Mouse (Mus musculus): ENCODE results near the gene Bend5. TPM values are rescaled to one million over a fixed set of nuclear protein-coding genes. Genes with fewer than 3 reads are reported as not detected.

Bend5 gene
- total and polyA plus RNA-seq, 3 experiments: not detected

- Histone ChIP-seq H3K27me3 (ENCODE audit: insufficient read depth, low read length) (no peaks in the 10 kb centered on the region), H3K4me3 (ENCODE audit: low read depth, low read length) (no peak overlapping the region), H3K36me3 (replicated peaks) (no peaks in the 10 kb centered on the region), H3K4me1 (ENCODE audit: insufficient read depth, low read depth, low read length) (no peaks in the 10 kb centered on the region), H3K9me3 (replicated peaks) (peaks cover 67% of the 10 kb centered on the region)
- TF ChIP-seq GATA1 (IDR thresholded peaks at IDR 0.05; ENCODE audit: borderline replicate concordance, low read length) (no peak), GATA2 (IDR thresholded peaks at IDR 0.05; ENCODE audit: borderline replicate concordance, low read depth, low read length) (no peak), POLR2AphosphoS5 (IDR thresholded peaks at IDR 0.05; ENCODE audit: insufficient replicate concordance, low read depth, low read length) (no peak), TAL1 (conservative IDR thresholded peaks at IDR 0.05; ENCODE audit: low read depth, low read length) (no peak), CTCF (IDR thresholded peaks at IDR 0.05; ENCODE audit: low read depth, low read length) (no peak)
- ATAC-seq (ENCODE audit: extremely low read depth, insufficient number of reproducible peaks, low FRiP score, poor library complexity, severe bottlenecking) (no peak), DNase-seq (ENCODE audit: low spot score) (no peak)
Observed at GRCm38 (mm10) chr4:111475374-111475971, 60.7 kb downstream of the Bend5 start.

- ATAC-seq (ENCODE audit: extremely low read depth, insufficient number of reproducible peaks, low FRiP score, poor library complexity, severe bottlenecking) (no peak), DNase-seq (ENCODE audit: low spot score) (no peak)
- TF ChIP-seq GATA2 (IDR thresholded peaks at IDR 0.05; ENCODE audit: borderline replicate concordance, low read depth, low read length) (no peak), CTCF (IDR thresholded peaks at IDR 0.05; ENCODE audit: low read depth, low read length) (no peak), TAL1 (conservative IDR thresholded peaks at IDR 0.05; ENCODE audit: low read depth, low read length) (no peak), POLR2AphosphoS5 (IDR thresholded peaks at IDR 0.05; ENCODE audit: insufficient replicate concordance, low read depth, low read length) (no peak), GATA1 (IDR thresholded peaks at IDR 0.05; ENCODE audit: borderline replicate concordance, low read length) (no peak)
- H3K27me3 ChIP-seq (ENCODE audit: insufficient read depth, low read length): no peaks in the 10 kb centered on the region
- no peak overlapping the region for H3K4me3 ChIP-seq (ENCODE audit: low read depth, low read length)
- H3K36me3 ChIP-seq (replicated peaks): no peaks in the 10 kb centered on the region
- no peaks in the 10 kb centered on the region for H3K4me1 ChIP-seq (ENCODE audit: insufficient read depth, low read depth, low read length)
- H3K9me3 ChIP-seq (replicated peaks): peaks cover 65% of the 10 kb centered on the region
Observed at GRCm38 (mm10) chr4:111477507-111477906, 62.7 kb downstream of the Bend5 start.

GRCm38 (mm10) chr4:111483499-111483898, 68.7 kb downstream of the Bend5 start:
- no peak for ATAC-seq (ENCODE audit: extremely low read depth, insufficient number of reproducible peaks, low FRiP score, poor library complexity, severe bottlenecking)
- DNase-seq (ENCODE audit: low spot score): no peak

GRCm38 (mm10) chr4:111485189-111485588, 70.4 kb downstream of the Bend5 start:
- no peak for ATAC-seq (ENCODE audit: extremely low read depth, insufficient number of reproducible peaks, low FRiP score, poor library complexity, severe bottlenecking)
- Histone ChIP-seq H3K27me3 (ENCODE audit: insufficient read depth, low read length) (no peaks in the 10 kb centered on the region), H3K9me3 (replicated peaks) (peaks cover 30% of the 10 kb centered on the region), H3K4me3 (ENCODE audit: low read depth, low read length) (no peak overlapping the region), H3K4me1 (ENCODE audit: insufficient read depth, low read depth, low read length) (no peaks in the 10 kb centered on the region), H3K36me3 (replicated peaks) (no peaks in the 10 kb centered on the region)
- no peak for TF ChIP-seq POLR2AphosphoS5 (IDR thresholded peaks at IDR 0.05; ENCODE audit: insufficient replicate concordance, low read depth, low read length)
- TF ChIP-seq GATA1 (IDR thresholded peaks at IDR 0.05; ENCODE audit: borderline replicate concordance, low read length): no peak
- no peak for TF ChIP-seq TAL1 (conservative IDR thresholded peaks at IDR 0.05; ENCODE audit: low read depth, low read length)
- TF ChIP-seq CTCF (IDR thresholded peaks at IDR 0.05; ENCODE audit: low read depth, low read length): no peak
- TF ChIP-seq GATA2 (IDR thresholded peaks at IDR 0.05; ENCODE audit: borderline replicate concordance, low read depth, low read length): no peak
- no peak for DNase-seq (ENCODE audit: low spot score)

More at GRCm38 (mm10) chr4:111483499-111483898, 68.7 kb downstream of the Bend5 start:
- Histone ChIP-seq H3K9me3 (replicated peaks) (peaks cover 45% of the 10 kb centered on the region), H3K4me1 (ENCODE audit: insufficient read depth, low read depth, low read length) (no peaks in the 10 kb centered on the region), H3K36me3 (replicated peaks) (no peaks in the 10 kb centered on the region), H3K4me3 (ENCODE audit: low read depth, low read length) (no peak overlapping the region), H3K27me3 (ENCODE audit: insufficient read depth, low read length) (no peaks in the 10 kb centered on the region)
- TF ChIP-seq GATA2 (IDR thresholded peaks at IDR 0.05; ENCODE audit: borderline replicate concordance, low read depth, low read length) (no peak), CTCF (IDR thresholded peaks at IDR 0.05; ENCODE audit: low read depth, low read length) (no peak), GATA1 (IDR thresholded peaks at IDR 0.05; ENCODE audit: borderline replicate concordance, low read length) (no peak), TAL1 (conservative IDR thresholded peaks at IDR 0.05; ENCODE audit: low read depth, low read length) (no peak), POLR2AphosphoS5 (IDR thresholded peaks at IDR 0.05; ENCODE audit: insufficient replicate concordance, low read depth, low read length) (no peak)

- TF ChIP-seq GATA1 (IDR thresholded peaks at IDR 0.05; ENCODE audit: borderline replicate concordance, low read length) (no peak), GATA2 (IDR thresholded peaks at IDR 0.05; ENCODE audit: borderline replicate concordance, low read depth, low read length) (no peak), TAL1 (conservative IDR thresholded peaks at IDR 0.05; ENCODE audit: low read depth, low read length) (no peak), POLR2AphosphoS5 (IDR thresholded peaks at IDR 0.05; ENCODE audit: insufficient replicate concordance, low read depth, low read length) (no peak), CTCF (IDR thresholded peaks at IDR 0.05; ENCODE audit: low read depth, low read length) (no peak)
- H3K9me3 ChIP-seq (replicated peaks): peaks cover 25% of the 10 kb centered on the region
- H3K4me3 ChIP-seq (ENCODE audit: low read depth, low read length): no peak overlapping the region
- ATAC-seq (ENCODE audit: extremely low read depth, insufficient number of reproducible peaks, low FRiP score, poor library complexity, severe bottlenecking) (no peak), DNase-seq (ENCODE audit: low spot score) (no peak)
- H3K27me3 ChIP-seq (ENCODE audit: insufficient read depth, low read length): no peaks in the 10 kb centered on the region
- H3K36me3 ChIP-seq (replicated peaks): no peaks in the 10 kb centered on the region
- no peaks in the 10 kb centered on the region for H3K4me1 ChIP-seq (ENCODE audit: insufficient read depth, low read depth, low read length)
Observed at GRCm38 (mm10) chr4:111486187-111486586, 71.4 kb downstream of the Bend5 start.

- peaks cover 20% of the 10 kb centered on the region for H3K9me3 ChIP-seq (replicated peaks)
- H3K4me1 ChIP-seq (ENCODE audit: insufficient read depth, low read depth, low read length): no peaks in the 10 kb centered on the region
- ATAC-seq (ENCODE audit: extremely low read depth, insufficient number of reproducible peaks, low FRiP score, poor library complexity, severe bottlenecking) (no peak), DNase-seq (ENCODE audit: low spot score) (no peak)
- H3K36me3 ChIP-seq (replicated peaks): no peaks in the 10 kb centered on the region
- no peak overlapping the region for H3K4me3 ChIP-seq (ENCODE audit: low read depth, low read length)
- no peak for TF ChIP-seq GATA1 (IDR thresholded peaks at IDR 0.05; ENCODE audit: borderline replicate concordance, low read length)
- TF ChIP-seq GATA2 (IDR thresholded peaks at IDR 0.05; ENCODE audit: borderline replicate concordance, low read depth, low read length): no peak
- no peak for TF ChIP-seq CTCF (IDR thresholded peaks at IDR 0.05; ENCODE audit: low read depth, low read length)
- TF ChIP-seq POLR2AphosphoS5 (IDR thresholded peaks at IDR 0.05; ENCODE audit: insufficient replicate concordance, low read depth, low read length): no peak
- no peak for TF ChIP-seq TAL1 (conservative IDR thresholded peaks at IDR 0.05; ENCODE audit: low read depth, low read length)
- H3K27me3 ChIP-seq (ENCODE audit: insufficient read depth, low read length): no peaks in the 10 kb centered on the region
Observed at GRCm38 (mm10) chr4:111487233-111487843, 72.5 kb downstream of the Bend5 start.
